Mouse (Mus musculus) MEL (cell line): ENCODE data around the gene Creb3l1. TPM values are rescaled to one million over a fixed set of nuclear protein-coding genes. Genes with fewer than 3 reads are reported as not detected.

Experiments
- DNase-seq: peaks from one replicate; pipeline ENCODE4 v3.0.0; 2011; ENCODE audit warnings: low read depth, low spot score
- H3K27ac ChIP-seq: 2 replicates; pipeline ENCODE4 v1.5.1; 2012; ENCODE audit warnings: low read depth, mild to moderate bottlenecking, control low read depth, low read length, moderate library complexity; ENCODE audit not compliant: control insufficient read depth
- H3K27me3 ChIP-seq, 2 experiments: fragments of 150-350 bp in 1 of 2; sonication (generic) in 1 of 2; 2 replicates each; pipeline ENCODE4 v1.6.1; 2012; ENCODE audit warnings: low read length in 2 of 2, mild to moderate bottlenecking in 2 of 2, improper control_type of control experiment in 1 of 2, moderate library complexity in 1 of 2; ENCODE audit not compliant: insufficient read depth in 2 of 2, control insufficient read depth in 1 of 2
- H3K36me3 ChIP-seq, 2 experiments: 2 replicates each; pipeline ENCODE4 v1.6.1; 2012 to 2014; ENCODE audit warnings: low read length in 2 of 2, improper control_type of control experiment in 1 of 2, inconsistent platforms in 1 of 2, mild to moderate bottlenecking in 1 of 2; ENCODE audit not compliant: insufficient read depth in 2 of 2, control insufficient read depth in 1 of 2
- H3K4me1 ChIP-seq, 2 experiments: fragments of 150-350 bp in 1 of 2; sonication (generic) in 1 of 2; 2 replicates each; pipeline ENCODE4 v1.6.1; 2012; ENCODE audit warnings: low read length in 2 of 2, improper control_type of control experiment in 1 of 2, mild to moderate bottlenecking in 1 of 2; ENCODE audit not compliant: insufficient read depth in 2 of 2, control insufficient read depth in 1 of 2
- H3K4me3 ChIP-seq, 2 experiments: fragments of 150-350 bp in 1 of 2; sonication (generic) in 1 of 2; 2 replicates each; pipeline ENCODE4 v1.5.1; 2012; ENCODE audit warnings: low read depth in 2 of 2, low read length in 2 of 2, mild to moderate bottlenecking in 2 of 2, moderate library complexity in 2 of 2, control low read depth in 1 of 2, improper control_type of control experiment in 1 of 2; ENCODE audit not compliant: control insufficient read depth in 1 of 2, insufficient read depth in 1 of 2
- H3K79me2 ChIP-seq: 2 replicates; pipeline ENCODE4 v1.6.1; 2012; ENCODE audit warnings: mild to moderate bottlenecking, low read length, moderate library complexity; ENCODE audit not compliant: control insufficient read depth, poor library complexity, insufficient read depth
- H3K9ac ChIP-seq: 2 replicates; pipeline ENCODE4 v1.6.1; 2012; ENCODE audit warnings: low read depth, mild to moderate bottlenecking, control low read depth, low read length, moderate library complexity; ENCODE audit not compliant: control insufficient read depth, poor library complexity, severe bottlenecking
- H3K9me3 ChIP-seq: fragments of 150-350 bp; sonication (generic); replicated peaks from 2 replicates; pipeline ENCODE4 v1.6.1; 2012; ENCODE audit warnings: mild to moderate bottlenecking, low read length, improper control_type of control experiment, moderate library complexity; ENCODE audit not compliant: insufficient read depth
- CTCF ChIP-seq, 3 experiments: IDR thresholded peaks in 2 of 3; conservative IDR thresholded peaks in 1 of 3; 2 replicates each; pipeline ENCODE4 v1.5.1; 2011 to 2012; ENCODE audit warnings: low read length in 3 of 3, low read depth in 2 of 3, mild to moderate bottlenecking in 2 of 3, improper control_type of control experiment in 1 of 3, inconsistent platforms in 1 of 3, mixed read lengths in 1 of 3, moderate library complexity in 1 of 3; ENCODE audit not compliant: control insufficient read depth in 1 of 3, insufficient read depth in 1 of 3, poor library complexity in 1 of 3, severe bottlenecking in 1 of 3
- E2F4 ChIP-seq: IDR thresholded peaks from 2 replicates; pipeline ENCODE4 v1.6.1; 2011; ENCODE audit warnings: low read depth, low read length, improper control_type of control experiment, borderline replicate concordance
- MAX ChIP-seq: IDR thresholded peaks from 2 replicates; pipeline ENCODE4 v1.6.1; 2011; ENCODE audit warnings: low read length, improper control_type of control experiment
- MEF2A ChIP-seq: IDR thresholded peaks from 2 replicates; pipeline ENCODE4 v1.6.1; 2014; ENCODE audit warnings: low read depth, mild to moderate bottlenecking, inconsistent platforms, low read length, improper control_type of control experiment; ENCODE audit not compliant: poor library complexity, insufficient replicate concordance, severe bottlenecking; ENCODE audit errors: extremely low read depth
- MYB ChIP-seq: IDR thresholded peaks from 2 replicates; pipeline ENCODE4 v1.6.1; 2011; ENCODE audit warnings: mild to moderate bottlenecking, low read depth, low read length, improper control_type of control experiment
- NELFE ChIP-seq: IDR thresholded peaks from 2 replicates; pipeline ENCODE4 v1.6.1; 2011; ENCODE audit warnings: low read depth, low read length, improper control_type of control experiment
- SIN3A ChIP-seq: IDR thresholded peaks from 2 replicates; pipeline ENCODE4 v1.6.1; 2012; ENCODE audit warnings: low read length, improper control_type of control experiment, inconsistent platforms
- SMC3 ChIP-seq: IDR thresholded peaks from 2 replicates; pipeline ENCODE4 v1.6.1; 2011; ENCODE audit warnings: low read depth, low read length, improper control_type of control experiment
- TAL1 ChIP-seq: IDR thresholded peaks from 2 replicates; pipeline ENCODE4 v1.6.1; 2012; ENCODE audit warnings: mild to moderate bottlenecking, inconsistent platforms, low read length, moderate library complexity, mixed read lengths
- TCF12 ChIP-seq: IDR thresholded peaks from 2 replicates; pipeline ENCODE4 v1.6.1; 2014; ENCODE audit warnings: low read depth, mild to moderate bottlenecking, inconsistent platforms, low read length, improper control_type of control experiment, moderate library complexity
- UBTF ChIP-seq: IDR thresholded peaks from 2 replicates; pipeline ENCODE4 v1.6.1; 2012; ENCODE audit warnings: low read depth, mild to moderate bottlenecking, inconsistent platforms, low read length, improper control_type of control experiment, moderate library complexity, borderline replicate concordance; ENCODE audit not compliant: insufficient read depth
- ZC3H11A ChIP-seq: IDR thresholded peaks from 2 replicates; pipeline ENCODE4 v1.6.1; 2012; ENCODE audit warnings: low read depth, mild to moderate bottlenecking, inconsistent platforms, low read length, improper control_type of control experiment
- ZKSCAN1 ChIP-seq: IDR thresholded peaks from 2 replicates; pipeline ENCODE4 v1.6.1; 2012; ENCODE audit warnings: low read depth, mild to moderate bottlenecking, inconsistent platforms, low read length, improper control_type of control experiment, moderate library complexity
- ZNF384 ChIP-seq: IDR thresholded peaks from 2 replicates; pipeline ENCODE4 v1.6.1; 2012; ENCODE audit warnings: low read depth, mild to moderate bottlenecking, inconsistent platforms, low read length, improper control_type of control experiment
- polyA plus RNA-seq, 2 experiments: library from polyadenylated mRNA; stranded (reverse) in 1 of 2; unstranded in 1 of 2; fragments of >175 nt in 1 of 2; fragments of >200 nt in 1 of 2; gene quantifications; 2 replicates each; pipeline versions ENCODE4 v1.2.1 to v1.2.4; 2012; ENCODE audit warnings: low replicate concordance in 2 of 2, low read depth in 1 of 2; ENCODE audit not compliant: insufficient read length in 2 of 2, insufficient read depth in 1 of 2, missing spikeins in 1 of 2
- total RNA-seq: library from RNA; depleted of rRNA; stranded (reverse); fragments of 300-350 nt; gene quantifications from 2 replicates; pipeline ENCODE4 v1.2.3, GENCODE M21; 2012

Creb3l1 gene
- total and polyA plus RNA-seq, 3 experiments = 0.12 to 9.1 TPM; not detected in 1

DNA sequence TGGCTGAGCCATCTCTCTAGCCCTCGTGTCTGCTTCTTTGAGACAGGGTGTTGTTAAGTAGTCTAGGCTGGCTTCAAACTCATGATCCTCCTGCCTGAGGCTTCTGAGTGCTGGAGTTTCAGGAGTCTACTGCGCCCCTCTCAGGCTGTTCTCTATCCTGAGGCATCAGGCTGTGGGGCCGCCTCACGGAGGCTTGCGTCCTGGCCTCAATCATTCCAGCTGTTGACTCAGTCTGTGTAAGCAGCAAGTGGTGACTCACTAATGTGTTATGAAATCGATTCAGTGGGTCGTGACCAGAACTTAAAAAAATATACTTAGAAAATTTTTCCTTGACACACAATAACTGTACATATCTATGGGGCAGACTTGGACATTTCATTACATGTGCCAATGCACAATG is 19.7 kb downstream of the Creb3l1 start:
- TF ChIP-seq E2F4 = no peak
- no peak overlapping the region for H3K4me3 ChIP-seq
- H3K36me3 ChIP-seq = peaks cover 0 to 6% of the 10 kb centered on the region in 2 experiments; a peak in 2 of 4 replicates
- H3K9ac ChIP-seq = no peak overlapping the region
- no peak overlapping the region for H3K27ac ChIP-seq
- no peaks in the 10 kb centered on the region for H3K79me2 ChIP-seq
- no peaks in the 10 kb centered on the region for H3K9me3 ChIP-seq
- H3K27me3 ChIP-seq = peaks cover 2 to 5% of the 10 kb centered on the region in 2 experiments
- H3K4me1 ChIP-seq = peaks cover 0 to 10% of the 10 kb centered on the region in 2 experiments; a peak in 3 of 4 replicates
- no peak for DNase-seq

DNA sequence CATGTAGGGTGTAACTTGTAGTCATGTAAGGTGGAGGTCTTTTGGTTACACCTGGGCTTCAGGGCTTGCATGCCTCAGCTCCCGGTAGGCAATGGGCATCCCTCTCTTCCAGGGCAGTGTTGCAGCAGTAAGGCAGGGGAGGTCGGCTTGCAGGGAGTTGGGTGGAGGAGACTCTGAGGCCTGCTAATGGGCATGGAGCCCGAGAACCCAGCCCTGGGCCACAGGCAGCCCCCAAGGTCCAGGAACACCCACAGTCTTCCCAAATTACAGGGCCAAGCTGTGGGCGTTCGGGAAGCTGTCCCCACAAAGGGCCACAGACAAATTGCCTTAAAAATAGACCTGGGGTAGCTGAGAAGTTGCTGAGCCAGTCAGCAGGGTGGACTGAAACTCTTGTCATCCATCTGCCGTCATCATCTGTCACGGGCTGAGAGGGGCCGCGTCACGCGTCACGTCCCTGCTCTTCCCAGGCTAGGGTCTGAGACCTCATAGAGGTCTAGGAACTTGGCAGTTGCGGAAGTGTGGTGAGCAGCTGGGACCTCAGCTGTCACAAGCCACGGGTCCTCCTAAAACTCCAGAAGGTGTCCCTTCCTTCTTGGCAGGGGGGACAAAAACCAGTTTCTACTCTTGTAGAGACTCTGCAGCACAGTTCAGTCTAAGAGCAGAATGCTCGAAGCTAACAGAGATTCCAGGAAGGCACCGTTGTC is 26.2 kb downstream of the Creb3l1 start:
- DNase-seq = no peak
- Histone ChIP-seq H3K79me2 (no peaks in the 10 kb centered on the region), H3K9me3 (no peaks in the 10 kb centered on the region), H3K4me3 (no peak overlapping the region), H3K27ac (no peak overlapping the region), H3K4me1 (no peaks in the 10 kb centered on the region), H3K36me3 (no peaks in the 10 kb centered on the region), H3K27me3 (peaks cover 2 to 6% of the 10 kb centered on the region in 2 experiments; a peak in 3 of 4 replicates), H3K9ac (no peak overlapping the region)
- TF ChIP-seq UBTF (no peak), NELFE (no peak), MAX (no peak), TCF12 (no peak), SMC3 (no peak), TAL1 (no peak), MYB (no peak), MEF2A (no peak), ZNF384 (no peak), ZKSCAN1 (no peak), SIN3A (no peak)

DNA sequence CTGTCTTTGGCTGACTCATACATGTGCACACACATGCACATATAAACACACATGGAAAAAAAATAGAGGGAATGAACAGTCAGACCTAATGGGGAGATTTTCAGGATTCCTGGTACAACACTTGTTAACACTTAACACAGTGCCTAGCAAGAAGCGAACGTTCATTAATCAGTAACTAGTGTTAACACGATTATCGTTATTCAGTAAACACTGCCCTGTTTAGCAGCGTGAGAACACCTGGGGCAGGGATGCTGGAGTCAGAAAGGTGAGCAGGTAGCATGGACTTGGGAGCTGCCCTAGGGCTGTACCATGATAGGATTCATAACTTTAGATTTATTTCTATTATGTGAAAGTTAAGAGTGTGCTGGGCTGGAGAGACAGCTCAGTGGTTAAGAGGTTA is 28.3 kb downstream of the Creb3l1 start:
- Histone ChIP-seq H3K9ac (no peak overlapping the region), H3K36me3 (no peaks in the 10 kb centered on the region), H3K4me3 (no peak overlapping the region), H3K79me2 (no peaks in the 10 kb centered on the region), H3K27ac (no peak overlapping the region), H3K4me1 (no peaks in the 10 kb centered on the region), H3K27me3 (peaks cover 2 to 4% of the 10 kb centered on the region in 2 experiments; a peak in 3 of 4 replicates), H3K9me3 (no peaks in the 10 kb centered on the region)
- no peak for TF ChIP-seq TAL1
- no peak for TF ChIP-seq UBTF
- TF ChIP-seq MYB = no peak
- no peak for TF ChIP-seq ZC3H11A
- TF ChIP-seq CTCF (IDR thresholded peaks at IDR 0.05 in 2 of 3, conservative IDR thresholded peaks at IDR 0.05 in 1 of 3; ENCODE audit: control insufficient read depth in 1 of 3, insufficient read depth in 1 of 3, low read depth in 2 of 3, low read length in 3 of 3, poor library complexity in 1 of 3, severe bottlenecking in 1 of 3) = no peak
- DNase-seq = no peak
